25 mouse cellular contexts compared by ENCODE assay signal in genomic region chr4:32174771-32175170, GRCm38 (mm10).
DNase-seq lines count a peak whose midpoint lies in the region; ATAC-seq and TF ChIP-seq lines count a peak whose summit lies in the region.
"Had no signal": no experiment of that assay in that cellular context is flagged by ENCODE, and none has a peak within 500 bp of the region (broad histone marks: within the 10 kb centered on the region; RNA-seq: fewer than 3 reads in every experiment).

No protein-coding gene starts in this region.

- no peaks in the 10 kb centered on the region for H3K9me3 ChIP-seq in neural tube, embryonic 11.5 days (ENCODE audit: control insufficient read depth, low read length)
- H3K9me3 ChIP-seq in neural tube, embryonic 15.5 days (replicated peaks): no peaks in the 10 kb centered on the region
- H3K9me3 ChIP-seq: embryonic facial prominence, embryonic 13.5 days; forebrain, embryonic 15.5 days; midbrain, embryonic 12.5 days; neural tube, embryonic 12.5 days had no signal

- peak overlapping the region; percentile 29; the same call in 1 of the 2 replicates for H3K27ac ChIP-seq in neural tube, embryonic 11.5 days (ENCODE audit: low read depth, low read length)
- no peak overlapping the region for H3K27ac ChIP-seq in neural tube, embryonic 15.5 days (replicated peaks)
- H3K27ac ChIP-seq: embryonic facial prominence, embryonic 13.5 days; forebrain, embryonic 15.5 days; liver, embryonic 14.5 days; midbrain, embryonic 12.5 days; neural tube, embryonic 12.5 days had no signal

- WGBS in neural tube, embryonic 11.5 days: 71% methylated on average over 7 of the region's 7 CpGs
- WGBS in neural tube, embryonic 15.5 days: 77% methylated on average over 7 of the region's 7 CpGs

- no peak for TF ChIP-seq CTCF in Patski (IDR thresholded peaks at IDR 0.05)

- CTCF ChIA-PET in Patski (lab: Charles Lee): interaction anchor here (0.9 to 1.5 kb wide), 3 partner anchors 17 to 118 kb away, joined by 3 read pairs; no protein-coding TSS in a partner anchor

- H3K27me3 ChIP-seq in neural tube, embryonic 11.5 days (ENCODE audit: control insufficient read depth, insufficient read depth, low read length): no peaks in the 10 kb centered on the region
- no peaks in the 10 kb centered on the region for H3K27me3 ChIP-seq in neural tube, embryonic 15.5 days (replicated peaks)
- no peaks in the 10 kb centered on the region for H3K27me3 ChIP-seq in Patski
- H3K27me3 ChIP-seq: embryonic facial prominence, embryonic 13.5 days; forebrain, embryonic 15.5 days; midbrain, embryonic 12.5 days; neural tube, embryonic 12.5 days had no signal

- POLR2A ChIA-PET in Patski (lab: Charles Lee): interaction anchor here (1.3 to 2.0 kb wide), 2 partner anchors 63 to 65 kb away, joined by 3 to 5 read pairs; no protein-coding TSS in a partner anchor

- H3K4me3 ChIP-seq in neural tube, embryonic 11.5 days (ENCODE audit: low read depth, low read length): no peak overlapping the region
- no peak overlapping the region for H3K4me3 ChIP-seq in neural tube, embryonic 15.5 days (replicated peaks)
- H3K4me3 ChIP-seq: embryonic facial prominence, embryonic 13.5 days; forebrain, embryonic 15.5 days; midbrain, embryonic 12.5 days; neural tube, embryonic 12.5 days had no signal

- DNase-seq in adrenal gland, adult 2 months: peak; percentile 48
- DNase-seq in adrenal gland, postnatal 4 days (ENCODE audit: low spot score in 2 of 2): no peak
- DNase-seq in neural tube, embryonic 11.5 days (ENCODE audit: low spot score): no peak
- no peak for DNase-seq in Patski (ENCODE audit: low read depth, low spot score)
- DNase-seq in layer of hippocampus, postnatal 10 days (ENCODE audit: low spot score in 2 of 2): no peak
- DNase-seq in layer of hippocampus, postnatal 25 days (ENCODE audit: extremely low spot score in 1 of 2, low spot score in 1 of 2): no peak
- DNase-seq: B cell, adult 2 months; cerebellum, adult 18-20 months; cerebellum, postnatal 14 days; gastrocnemius, postnatal 10 days; heart, adult 11 months; kidney, adult 9 months; kidney, postnatal 36 days; lung, embryonic 14.5 days; thymus, adult 18-20 months; thymus, postnatal 36 days had no signal

- no peaks in the 10 kb centered on the region for H3K36me3 ChIP-seq in neural tube, embryonic 11.5 days (ENCODE audit: control insufficient read depth, insufficient read depth, low read length)
- H3K36me3 ChIP-seq in neural tube, embryonic 15.5 days: no peaks in the 10 kb centered on the region
- H3K36me3 ChIP-seq: embryonic facial prominence, embryonic 13.5 days; forebrain, embryonic 15.5 days; midbrain, embryonic 12.5 days; neural tube, embryonic 12.5 days had no signal

- H3K9ac ChIP-seq in neural tube, embryonic 11.5 days (ENCODE audit: low read length): no peak overlapping the region
- H3K9ac ChIP-seq in neural tube, embryonic 15.5 days (replicated peaks): no peak overlapping the region
- H3K9ac ChIP-seq: embryonic facial prominence, embryonic 13.5 days; forebrain, embryonic 15.5 days; liver, embryonic 14.5 days; lung, embryonic 14.5 days; midbrain, embryonic 12.5 days; neural tube, embryonic 12.5 days had no signal

- H3K4me2 ChIP-seq in neural tube, embryonic 11.5 days (ENCODE audit: low read depth): no peak overlapping the region
- no peak overlapping the region for H3K4me2 ChIP-seq in neural tube, embryonic 15.5 days
- H3K4me2 ChIP-seq: embryonic facial prominence, embryonic 13.5 days; forebrain, embryonic 15.5 days; heart, embryonic 11.5 days; lung, embryonic 14.5 days; midbrain, embryonic 12.5 days; neural tube, embryonic 12.5 days had no signal

- H3K4me1 ChIP-seq in neural tube, embryonic 11.5 days (ENCODE audit: control insufficient read depth, insufficient read depth, low read length): peaks cover 21% of the 10 kb centered on the region
- H3K4me1 ChIP-seq in neural tube, embryonic 15.5 days: peaks cover 16% of the 10 kb centered on the region

- in situ Hi-C loops in Patski (cut with MboI; ENCODE audit: low pct_unique_long_range_greater_than_20kb): loop anchor here (5.0 kb wide), 1 partner anchor 128 kb away; no protein-coding TSS in a partner anchor

- ATAC-seq in neural tube, embryonic 11.5 days (ENCODE audit: insufficient read depth, low FRiP score, low TSS enrichment): no peak
- ATAC-seq in neural tube, embryonic 15.5 days (ENCODE audit: low FRiP score): no peak
- peak; percentile 49 for ATAC-seq in Patski
- ATAC-seq: forebrain, embryonic 15.5 days; hindbrain, embryonic 16.5 days; intestine, embryonic 16.5 days had no signal
